Mouse (Mus musculus): ENCODE measurements around the gene Exog.

Gene Exog

GRCm38 (mm10) chr9:119444738-119445429 lies at the start of gene Exog:
Gene Exog (plus strand): TSS chr9:119444943.
- peak; percentile 98 for DNase-seq

GRCm38 (mm10) chr9:119401351-119401750 lies 43.4 kb upstream of the Exog start:
- DNase-seq: peak; percentile 53

GRCm38 (mm10) chr9:119401801-119402214 lies 42.9 kb upstream of the Exog start, which contains the start of gene Acvr2b:
Gene Acvr2b (plus strand): TSS chr9:119402118.
- DNase-seq: peak; percentile 95

- peak; percentile 42 for DNase-seq
These were observed 42.2 kb upstream of the Exog start for GRCm38 (mm10) chr9:119402253-119403235.

- DNase-seq: peak; percentile 49
These were observed 41.5 kb upstream of the Exog start for GRCm38 (mm10) chr9:119403236-119403641.

- no peak for DNase-seq
These were observed 40.7 kb upstream of the Exog start for GRCm38 (mm10) chr9:119404090-119404489.

GRCm38 (mm10) chr9:119407884-119408283 lies 36.9 kb upstream of the Exog start:
- no peak for DNase-seq

- peak; percentile 34 for DNase-seq
These were observed 35.7 kb upstream of the Exog start for GRCm38 (mm10) chr9:119408898-119409664.

- no peak for DNase-seq
These were observed 34.9 kb upstream of the Exog start for GRCm38 (mm10) chr9:119409864-119410263.

GRCm38 (mm10) chr9:119418025-119418424 lies 26.7 kb upstream of the Exog start:
- no peak for DNase-seq

- DNase-seq: no peak
These were observed 24.8 kb upstream of the Exog start for GRCm38 (mm10) chr9:119419852-119420438.

GRCm38 (mm10) chr9:119425217-119425975 lies 19.3 kb upstream of the Exog start:
- no peak for DNase-seq

GRCm38 (mm10) chr9:119425976-119426415 lies 18.7 kb upstream of the Exog start:
- DNase-seq: no peak

GRCm38 (mm10) chr9:119426483-119426882 lies 18.3 kb upstream of the Exog start:
- no peak for DNase-seq

- peak; percentile 80 for DNase-seq
These were observed 14.4 kb upstream of the Exog start for GRCm38 (mm10) chr9:119430311-119430710.

- DNase-seq: no peak
These were observed 8.9 kb upstream of the Exog start for GRCm38 (mm10) chr9:119435855-119436254.

GRCm38 (mm10) chr9:119438065-119438464 lies 6.7 kb upstream of the Exog start:
- DNase-seq: no peak

GRCm38 (mm10) chr9:119438498-119439000 lies 6.2 kb upstream of the Exog start:
- no peak for DNase-seq

- no peak for DNase-seq
These were observed 994 bp downstream of the Exog start for GRCm38 (mm10) chr9:119445737-119446136.

GRCm38 (mm10) chr9:119455967-119456366 lies 11.2 kb downstream of the Exog start:
- DNase-seq: no peak

- no peak for DNase-seq
These were observed 12.4 kb downstream of the Exog start for GRCm38 (mm10) chr9:119457122-119457521.

Measured in right cerebral cortex, adult 18-20 months (tissue).